Mouse (Mus musculus): ENCODE measurements around the gene Ormdl2. TPM values are rescaled to one million over a fixed set of nuclear protein-coding genes. Genes with fewer than 3 reads are reported as not detected.

Ormdl2 gene
- total RNA-seq, 1 experiment from 2014 or later = 20.0 TPM

GRCm38 (mm10) chr10:128805092-128806000, 16.1 kb downstream of the Ormdl2 start:
- peak; percentile 88 for ATAC-seq (ENCODE audit: extremely low read depth, insufficient number of reproducible peaks, low FRiP score, poor library complexity, severe bottlenecking)

DNA sequence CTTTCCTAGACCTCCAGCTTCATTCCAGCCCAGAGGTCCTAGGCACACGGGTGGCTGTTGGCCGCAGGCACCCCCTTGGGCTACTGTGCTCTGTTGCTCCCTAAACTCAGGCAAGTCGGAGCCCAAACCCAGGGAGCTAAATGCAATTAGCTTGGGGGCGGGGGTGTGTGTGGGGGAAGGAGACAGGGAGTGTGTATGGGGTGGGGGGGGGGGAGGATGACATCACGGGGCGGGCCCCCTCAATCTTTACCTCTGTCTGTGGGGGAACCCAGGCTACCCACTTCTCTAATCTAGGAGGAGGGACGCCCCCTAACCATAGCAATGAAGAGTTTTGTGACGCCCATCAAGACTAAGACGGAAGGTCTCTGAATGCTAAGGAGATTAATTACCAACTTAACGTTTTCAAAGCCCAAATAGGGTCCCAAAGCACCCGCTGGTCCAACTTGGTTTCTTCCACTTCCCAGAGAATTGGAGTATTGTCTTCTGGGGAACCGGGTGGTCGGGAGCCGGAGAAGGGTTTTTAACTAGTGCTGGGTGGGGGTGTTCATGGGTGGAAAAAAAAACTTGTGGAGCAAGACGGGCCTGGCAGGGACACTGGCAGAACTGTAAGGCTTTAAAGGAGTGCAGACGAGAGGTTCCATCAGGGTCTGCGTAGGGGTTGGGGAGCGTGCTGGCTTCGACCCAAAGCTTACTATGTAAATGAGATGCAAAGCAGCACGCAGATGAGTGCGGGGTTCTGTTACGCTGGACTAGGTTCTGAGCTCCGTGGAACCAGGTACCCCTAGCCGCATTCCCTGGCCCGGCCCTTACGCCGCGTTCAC, 17.0 kb downstream of the Ormdl2 start, which contains the start of gene Tmem198b:
Tmem198b (minus strand) TSS at position 100 of the 821 bp plus-strand sequence.
- peak; percentile 44 for ATAC-seq (ENCODE audit: extremely low read depth, insufficient number of reproducible peaks, low FRiP score, poor library complexity, severe bottlenecking)

DNA sequence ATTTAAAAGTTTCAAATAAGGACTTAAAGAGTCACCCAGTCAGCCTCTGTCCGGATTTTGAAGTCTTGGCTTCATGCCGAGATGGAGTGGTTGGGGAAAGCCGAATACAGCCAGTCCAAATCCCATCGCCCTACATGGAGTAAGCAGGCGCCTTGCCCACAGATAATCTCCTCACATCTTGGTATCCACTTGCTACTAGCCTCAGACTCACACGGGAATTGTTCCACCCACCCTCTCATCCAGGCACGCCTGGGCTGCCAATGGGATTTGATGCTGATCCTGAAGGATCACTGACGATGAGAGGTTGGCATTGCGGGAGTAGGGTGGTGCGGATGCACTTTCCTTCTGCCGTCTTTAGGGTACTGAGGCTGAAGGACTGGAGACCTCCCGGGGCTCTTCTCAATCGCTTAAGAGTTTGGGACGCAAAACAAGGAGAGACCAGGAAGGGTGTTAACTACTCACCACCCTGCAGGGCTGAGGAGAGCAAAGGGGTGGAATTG, 17.6 kb downstream of the Ormdl2 start, which contains the start of gene Dnajc14:
Dnajc14 (plus strand) TSS at position 292 of the 500 bp plus-strand sequence.
- no peak for ATAC-seq (ENCODE audit: extremely low read depth, insufficient number of reproducible peaks, low FRiP score, poor library complexity, severe bottlenecking)

DNA sequence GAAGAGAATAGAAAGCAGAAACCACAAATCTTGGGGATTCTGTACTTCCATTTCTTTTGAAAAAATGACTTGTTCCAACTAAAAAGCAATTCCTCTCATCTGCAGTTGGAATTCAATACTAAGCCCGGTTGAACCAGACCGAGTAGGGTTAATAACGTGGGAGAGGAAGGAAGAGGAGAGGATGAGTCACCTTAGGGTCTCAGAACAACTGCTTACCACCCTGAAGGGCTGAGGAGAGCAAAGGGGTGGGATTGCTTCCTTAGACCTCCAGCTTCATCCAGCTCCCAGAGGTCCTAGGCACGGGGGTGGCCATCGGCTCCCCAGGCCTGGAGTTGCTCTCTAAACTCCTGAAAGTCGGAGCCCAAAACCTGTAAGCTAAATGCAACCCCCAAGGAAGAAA, 18.1 kb downstream of the Ormdl2 start:
- ATAC-seq (ENCODE audit: extremely low read depth, insufficient number of reproducible peaks, low FRiP score, poor library complexity, severe bottlenecking) = no peak

- ATAC-seq (ENCODE audit: extremely low read depth, insufficient number of reproducible peaks, low FRiP score, poor library complexity, severe bottlenecking) = no peak
Measured at GRCm38 (mm10) chr10:128802956-128803355, 18.5 kb downstream of the Ormdl2 start.

- no peak for ATAC-seq (ENCODE audit: extremely low read depth, insufficient number of reproducible peaks, low FRiP score, poor library complexity, severe bottlenecking)
Measured at GRCm38 (mm10) chr10:128801981-128802495, 19.4 kb downstream of the Ormdl2 start.

- no peak for ATAC-seq (ENCODE audit: extremely low read depth, insufficient number of reproducible peaks, low FRiP score, poor library complexity, severe bottlenecking)
Measured at GRCm38 (mm10) chr10:128798676-128799075, 22.8 kb downstream of the Ormdl2 start.

GRCm38 (mm10) chr10:128795581-128795980, 25.9 kb downstream of the Ormdl2 start:
- no peak for ATAC-seq (ENCODE audit: extremely low read depth, insufficient number of reproducible peaks, low FRiP score, poor library complexity, severe bottlenecking)

- no peak for ATAC-seq (ENCODE audit: extremely low read depth, insufficient number of reproducible peaks, low FRiP score, poor library complexity, severe bottlenecking)
Measured at GRCm38 (mm10) chr10:128794391-128794790, 27.1 kb downstream of the Ormdl2 start.

- no peak for ATAC-seq (ENCODE audit: extremely low read depth, insufficient number of reproducible peaks, low FRiP score, poor library complexity, severe bottlenecking)
Measured at GRCm38 (mm10) chr10:128793258-128793657, 28.2 kb downstream of the Ormdl2 start.

GRCm38 (mm10) chr10:128792041-128792440, 29.4 kb downstream of the Ormdl2 start:
- ATAC-seq (ENCODE audit: extremely low read depth, insufficient number of reproducible peaks, low FRiP score, poor library complexity, severe bottlenecking) = no peak

- ATAC-seq (ENCODE audit: extremely low read depth, insufficient number of reproducible peaks, low FRiP score, poor library complexity, severe bottlenecking) = no peak
Measured at GRCm38 (mm10) chr10:128790398-128791124, 30.9 kb downstream of the Ormdl2 start, which contains the start of gene Mmp19. TSS of gene Mmp19 (plus strand) at chr10:128790910.

GRCm38 (mm10) chr10:128780200-128780599, 41.2 kb downstream of the Ormdl2 start:
- ATAC-seq (ENCODE audit: extremely low read depth, insufficient number of reproducible peaks, low FRiP score, poor library complexity, severe bottlenecking) = no peak

- peak; percentile 93 for ATAC-seq (ENCODE audit: extremely low read depth, insufficient number of reproducible peaks, low FRiP score, poor library complexity, severe bottlenecking)
Measured at GRCm38 (mm10) chr10:128779011-128779795, 42.2 kb downstream of the Ormdl2 start.

DNA sequence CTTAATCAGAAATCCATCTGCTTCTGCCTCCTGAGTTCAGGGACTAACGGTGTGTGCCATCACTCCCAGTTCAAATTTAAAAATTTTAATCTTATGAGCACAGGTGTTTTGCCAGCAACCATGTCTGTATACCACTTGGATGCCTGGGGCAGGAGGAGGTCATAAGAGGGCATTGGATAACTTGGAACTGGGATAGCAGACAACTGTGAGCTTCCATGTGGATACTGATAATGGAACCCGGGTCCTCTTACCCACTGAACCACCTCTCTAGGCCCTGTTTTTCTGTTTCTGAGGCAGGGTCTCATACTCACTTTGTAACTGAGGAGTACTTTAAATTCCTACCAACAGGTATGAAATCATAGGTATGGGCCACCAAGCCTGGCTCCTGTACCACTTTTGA, 43.0 kb downstream of the Ormdl2 start:
- no peak for ATAC-seq (ENCODE audit: extremely low read depth, insufficient number of reproducible peaks, low FRiP score, poor library complexity, severe bottlenecking)

DNA sequence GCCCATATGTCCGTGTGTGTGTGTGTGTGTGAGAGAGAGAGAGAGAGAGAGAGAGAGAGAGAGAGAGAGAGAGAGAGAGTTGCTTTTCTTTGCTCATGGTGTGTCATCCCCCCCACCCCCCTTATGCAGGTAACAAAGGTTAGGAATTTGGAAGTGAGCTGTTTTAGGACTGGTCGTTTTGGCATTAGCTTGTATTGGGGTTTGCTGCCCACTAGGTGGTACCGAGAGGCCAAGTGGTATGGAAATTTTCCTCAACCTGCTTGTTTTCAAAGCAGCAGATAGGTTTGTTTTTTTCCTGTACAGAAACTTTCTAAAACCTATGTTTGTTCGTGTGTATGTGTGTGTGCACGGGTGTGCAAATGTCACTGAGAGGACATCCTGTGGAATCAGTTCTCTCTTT, 47.8 kb downstream of the Ormdl2 start:
- 0 out of 2 replicates have a peak, but pooled peaks have one; percentile 16 for ATAC-seq (ENCODE audit: extremely low read depth, insufficient number of reproducible peaks, low FRiP score, poor library complexity, severe bottlenecking)

DNA sequence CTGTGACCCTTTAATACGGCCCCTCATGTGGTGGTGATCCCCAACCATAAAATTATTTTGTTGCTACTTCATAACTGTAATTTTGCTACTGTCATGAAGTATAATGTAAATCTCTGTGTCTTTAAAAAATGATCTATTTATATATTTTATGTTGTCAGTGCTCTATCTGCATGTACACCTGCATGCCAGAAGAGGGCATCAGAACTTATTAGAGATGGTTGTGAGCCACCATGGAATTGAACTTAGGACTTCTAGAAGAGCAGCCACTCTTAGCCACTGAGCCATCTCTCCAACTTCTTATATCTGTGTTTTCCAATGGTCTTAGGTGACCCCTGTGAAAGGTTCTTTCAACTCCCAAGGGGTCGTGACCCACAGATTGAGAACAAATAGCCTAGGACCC, 48.5 kb downstream of the Ormdl2 start:
- ATAC-seq (ENCODE audit: extremely low read depth, insufficient number of reproducible peaks, low FRiP score, poor library complexity, severe bottlenecking) = no peak

Data from neutrophil, adult 5-6 weeks (primary cell).